Comparison of ENCODE assay signal across 8 mouse cellular contexts in genomic region chr7:139363281-139364004, GRCm38 (mm10). TPM values are rescaled to one million over a fixed set of nuclear protein-coding genes. Genes with fewer than 3 reads are reported as not detected.
A peak's percentile ranks its signal among the peaks of the same experiment; 100 is the strongest.
DNase-seq lines count a peak whose midpoint lies in the region; ATAC-seq and TF ChIP-seq lines count a peak whose summit lies in the region.

No protein-coding gene starts in this region.

- H3K27ac ChIP-seq in testis, adult 2 months (ENCODE audit: control insufficient read depth, insufficient read depth, low read depth, low read length): peak overlapping the region; percentile 58; the same call in 1 of the 2 replicates
- H3K27ac ChIP-seq in hindbrain, embryonic 11.5 days (ENCODE audit: low read depth, low read length): peak overlapping the region; percentile 60
- peak overlapping the region; percentile 84 for H3K27ac ChIP-seq in lung, postnatal 0 days (ENCODE audit: low read length)

- no peaks in the 10 kb centered on the region for H3K27me3 ChIP-seq in testis, adult 2 months (ENCODE audit: control insufficient read depth, insufficient read depth, low read length)
- H3K27me3 ChIP-seq in hindbrain, embryonic 11.5 days (ENCODE audit: control insufficient read depth, insufficient read depth, low read length): no peaks in the 10 kb centered on the region
- no peaks in the 10 kb centered on the region for H3K27me3 ChIP-seq in lung, postnatal 0 days (replicated peaks; ENCODE audit: insufficient read depth, low read length)

- H3K9ac ChIP-seq in hindbrain, embryonic 11.5 days (ENCODE audit: low read depth, low read length): no peak overlapping the region
- H3K9ac ChIP-seq in lung, postnatal 0 days (replicated peaks; ENCODE audit: low read depth): no peak overlapping the region

- no peak for TF ChIP-seq CTCF in testis, adult 2 months (IDR thresholded peaks at IDR 0.05; ENCODE audit: control insufficient read depth, insufficient read depth, insufficient replicate concordance, low read depth, low read length)
- no peak for TF ChIP-seq CTCF in lung, postnatal 0 days (IDR thresholded peaks at IDR 0.05)

- H3K4me1 ChIP-seq in testis, adult 2 months (ENCODE audit: control insufficient read depth, insufficient read depth, low read length): peaks cover 18% of the 10 kb centered on the region
- H3K4me1 ChIP-seq in hindbrain, embryonic 11.5 days (replicated peaks; ENCODE audit: control insufficient read depth, insufficient read depth, low read length): peaks cover 17% of the 10 kb centered on the region
- H3K4me1 ChIP-seq in lung, postnatal 0 days (ENCODE audit: insufficient read depth, low read depth, low read length): peaks cover 45% of the 10 kb centered on the region

- no peak for TF ChIP-seq POLR2A in testis, adult 2 months (IDR thresholded peaks at IDR 0.05; ENCODE audit: control insufficient read depth, low read depth, low read length)

- 52% methylated on average over 13 of the region's 13 CpGs for WGBS in hindbrain, embryonic 11.5 days
- 45% methylated on average over 13 of the region's 13 CpGs for whole genome bisulfite sequencing in lung, postnatal 0 days

- no peak for TF ChIP-seq EP300 in lung, postnatal 0 days (IDR thresholded peaks at IDR 0.05)

- DNase-seq in adrenal gland, adult 2 months: peak; percentile 57
- no peak for DNase-seq in adrenal gland, postnatal 4 days (ENCODE audit: low spot score in 2 of 2)
- DNase-seq in testis, postnatal 14 days (ENCODE audit: low spot score): no peak
- peak; percentile 30 for DNase-seq in hindbrain, embryonic 11.5 days (ENCODE audit: low spot score)
- DNase-seq in lung, postnatal 0 days (ENCODE audit: low spot score): peak; percentile 27
- DNase-seq in urinary bladder, postnatal 14 days (ENCODE audit: low spot score): no peak
- DNase-seq in thymus, postnatal 14 days: no peak

- no peak overlapping the region for H3K4me2 ChIP-seq in hindbrain, embryonic 11.5 days (replicated peaks; ENCODE audit: low read depth, low read length)
- H3K4me2 ChIP-seq in lung, postnatal 0 days (replicated peaks; ENCODE audit: low read depth, low read length): no peak overlapping the region

- H3K9me3 ChIP-seq in hindbrain, embryonic 11.5 days (ENCODE audit: control insufficient read depth, low read length): no peaks in the 10 kb centered on the region
- H3K9me3 ChIP-seq in lung, postnatal 0 days (ENCODE audit: low read length): no peaks in the 10 kb centered on the region

- H3K4me3 ChIP-seq in testis, adult 2 months (ENCODE audit: control insufficient read depth, low read depth, low read length): no peak overlapping the region
- no peak overlapping the region for H3K4me3 ChIP-seq in hindbrain, embryonic 11.5 days (ENCODE audit: low read depth, low read length)
- no peak overlapping the region for H3K4me3 ChIP-seq in lung, postnatal 0 days (ENCODE audit: low read depth, low read length)

- H3K36me3 ChIP-seq in testis, adult 2 months (ENCODE audit: control insufficient read depth, insufficient read depth, low read length): no peaks in the 10 kb centered on the region
- no peaks in the 10 kb centered on the region for H3K36me3 ChIP-seq in hindbrain, embryonic 11.5 days (ENCODE audit: control insufficient read depth, insufficient read depth, low read length)
- no peaks in the 10 kb centered on the region for H3K36me3 ChIP-seq in lung, postnatal 0 days (ENCODE audit: insufficient read depth, low read length)

- peak; percentile 41 for ATAC-seq in hindbrain, embryonic 11.5 days (ENCODE audit: low FRiP score)
- 0 out of 2 replicates have a peak, but pooled peaks have one; percentile 7 for ATAC-seq in lung, postnatal 0 days

RNA-seq across cellular contexts. Expression of gene Inpp5a, which starts 25.5 kb away (rescaled TPM):
- 100 to 1,000 TPM in 1 of 2 experiments, 10 to 100 TPM in 1; 89.7 to 103 TPM for total RNA-seq in adrenal gland, adult 2 months (2021)
- polyA plus RNA-seq in adrenal gland, adult 2 months (2012; rRNA removed): 41.5 and 46.2 TPM in 2 replicates
- 100 to 1,000 TPM; 103 to 105 TPM for total RNA-seq in adrenal gland, postnatal 4 days (2021)
- 37.9 and 41.4 TPM in 2 replicates for polyA plus RNA-seq in testis, adult 2 months (2012; rRNA removed)
- polyA plus RNA-seq in hindbrain, embryonic 11.5 days (2014; fragmentation: Nextera tagmentation; extraction: Ambion mirVana): 24.1 and 24.2 TPM in 2 replicates
- polyA plus RNA-seq in lung, postnatal 0 days (2015; fragmentation: Nextera tagmentation; extraction: Ambion mirVana): 41.3 and 44.8 TPM in 2 replicates

Comparison
In these comparisons a context has a peak if more than half of its experiments do, and no peak if none do; other contexts are left out.
1. DNase-seq: peak in adrenal gland, adult 2 months (single experiment), hindbrain, embryonic 11.5 days (single experiment) and lung, postnatal 0 days (single experiment); none in adrenal gland, postnatal 4 days (0 of 2), testis, postnatal 14 days (single experiment), urinary bladder, postnatal 14 days (single experiment) and thymus, postnatal 14 days (single experiment).
2. Peak in every context shown above with its lines, with median percentiles within 50 percentile points of each other: H3K27ac ChIP-seq.